Mouse (Mus musculus): ENCODE results near the gene Mpp3.

DNA sequence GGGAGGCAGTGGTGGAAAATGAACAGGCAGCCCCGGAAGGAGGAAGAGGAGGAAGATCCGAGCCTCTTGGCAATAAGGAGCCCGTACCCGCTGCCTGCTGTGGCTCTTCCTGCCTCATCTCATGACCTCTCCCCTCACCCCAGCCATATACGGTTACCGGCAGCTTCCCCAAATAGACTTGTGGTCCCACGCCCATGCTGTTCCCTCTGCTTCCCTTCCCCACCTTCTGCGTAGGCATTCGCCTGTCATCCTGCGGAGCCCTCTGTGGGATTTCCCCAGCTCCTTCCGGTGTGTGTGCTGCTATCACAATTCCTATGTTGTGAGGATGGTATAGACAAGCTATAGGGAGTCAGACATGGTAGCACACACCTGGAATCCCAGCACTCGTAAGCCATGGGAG lies 46.4 kb downstream of the Mpp3 start:
- TF ChIP-seq TAL1 (IDR thresholded peaks at IDR 0.05; ENCODE audit: low read length) (no peak), GATA1 (IDR thresholded peaks at IDR 0.05; ENCODE audit: low read length) (no peak)

Measured in erythroblast, embryonic 14.5 days (primary cell).